Mouse (Mus musculus) yolk sac, embryonic 10.5 days (tissue): ENCODE results near the gene Mgat3.

ENCODE experiments used
- DNase-seq: peaks from one replicate; pipeline ENCODE4 v3.0.0-alpha.2; 2017; ENCODE audit warnings: low spot score

The Mgat3 gene

GRCm38 (mm10) chr15:80149517-80149916 is 24.0 kb upstream of the Mgat3 start:
- no peak for DNase-seq

GRCm38 (mm10) chr15:80152663-80153062 is 20.9 kb upstream of the Mgat3 start:
- DNase-seq: no peak

GRCm38 (mm10) chr15:80153757-80154156 is 19.8 kb upstream of the Mgat3 start:
- peak; percentile 54 for DNase-seq

GRCm38 (mm10) chr15:80155707-80156106 is 17.8 kb upstream of the Mgat3 start:
- DNase-seq: no peak

GRCm38 (mm10) chr15:80157197-80157943 is 16.2 kb upstream of the Mgat3 start:
- no peak for DNase-seq

GRCm38 (mm10) chr15:80158001-80158706 is 15.4 kb upstream of the Mgat3 start:
- no peak for DNase-seq

- DNase-seq: no peak
Observed at GRCm38 (mm10) chr15:80158707-80159090, 14.8 kb upstream of the Mgat3 start.

- peak; percentile 89 for DNase-seq
Observed at GRCm38 (mm10) chr15:80159286-80159901, 14.1 kb upstream of the Mgat3 start.

GRCm38 (mm10) chr15:80160223-80160622 is 13.3 kb upstream of the Mgat3 start:
- DNase-seq: no peak

- no peak for DNase-seq
Observed at GRCm38 (mm10) chr15:80160726-80161125, 12.8 kb upstream of the Mgat3 start.

- no peak for DNase-seq
Observed at GRCm38 (mm10) chr15:80161199-80161598, 12.3 kb upstream of the Mgat3 start.

- no peak for DNase-seq
Observed at GRCm38 (mm10) chr15:80162401-80162964, 11.0 kb upstream of the Mgat3 start.

- no peak for DNase-seq
Observed at GRCm38 (mm10) chr15:80163274-80163673, 10.2 kb upstream of the Mgat3 start.

- no peak for DNase-seq
Observed at GRCm38 (mm10) chr15:80163716-80164115, 9.8 kb upstream of the Mgat3 start.

GRCm38 (mm10) chr15:80165396-80165795 is 8.1 kb upstream of the Mgat3 start:
- no peak for DNase-seq

GRCm38 (mm10) chr15:80169484-80169883 is 4.0 kb upstream of the Mgat3 start:
- no peak for DNase-seq

- DNase-seq: no peak
Observed at GRCm38 (mm10) chr15:80170357-80170756, 3.2 kb upstream of the Mgat3 start.

- DNase-seq: no peak
Observed at GRCm38 (mm10) chr15:80171286-80171685, 2.2 kb upstream of the Mgat3 start.

GRCm38 (mm10) chr15:80171791-80172190 is 1.7 kb upstream of the Mgat3 start:
- DNase-seq: no peak

- no peak for DNase-seq
Observed at GRCm38 (mm10) chr15:80173781-80174597, 468 bp downstream of the Mgat3 start.

GRCm38 (mm10) chr15:80174598-80174875 is 1.0 kb downstream of the Mgat3 start:
- no peak for DNase-seq

- DNase-seq: no peak
Observed at GRCm38 (mm10) chr15:80175316-80175715, 1.8 kb downstream of the Mgat3 start.
